Comparison of ENCODE assay signal across 31 mouse cellular contexts in genomic region chr13:85897656-85898055, GRCm38 (mm10).
DNase-seq lines count a peak whose midpoint lies in the region; ATAC-seq and TF ChIP-seq lines count a peak whose summit lies in the region.
"Had no signal": no experiment of that assay in that cellular context is flagged by ENCODE, and none has a peak within 500 bp of the region (broad histone marks: within the 10 kb centered on the region; RNA-seq: fewer than 3 reads in every experiment).

No protein-coding gene starts in this region.

- H3K4me2 ChIP-seq in lung, postnatal 0 days (replicated peaks; ENCODE audit: low read depth, low read length): no peak overlapping the region
- H3K4me2 ChIP-seq: embryonic facial prominence, embryonic 12.5 days; heart, embryonic 15.5 days; hindbrain, embryonic 12.5 days; intestine, embryonic 15.5 days; liver, embryonic 15.5 days; midbrain, embryonic 12.5 days; neural tube, embryonic 12.5 days had no signal

- intact Hi-C loops in heart, postnatal 14 days (cut with DNase I): no loop called here

- no peaks in the 10 kb centered on the region for H3K36me3 ChIP-seq in lung, postnatal 0 days (ENCODE audit: insufficient read depth, low read length)
- H3K36me3 ChIP-seq: embryonic facial prominence, embryonic 12.5 days; heart, embryonic 10.5 days; heart, embryonic 15.5 days; hindbrain, embryonic 12.5 days; intestine, embryonic 15.5 days; liver, embryonic 15.5 days; midbrain, embryonic 12.5 days; neural tube, embryonic 12.5 days had no signal

- no peaks in the 10 kb centered on the region for H3K9me3 ChIP-seq in lung, postnatal 0 days (ENCODE audit: low read length)
- H3K9me3 ChIP-seq: embryonic facial prominence, embryonic 12.5 days; heart, embryonic 10.5 days; heart, embryonic 15.5 days; hindbrain, embryonic 12.5 days; intestine, embryonic 15.5 days; liver, embryonic 15.5 days; megakaryocyte, embryonic 14.5 days; midbrain, embryonic 12.5 days; neural tube, embryonic 12.5 days had no signal

- peak; percentile 20 for DNase-seq in adrenal gland, adult 2 months
- DNase-seq in adrenal gland, adult 18-20 months (ENCODE audit: low spot score in 2 of 2): no peak
- peak; percentile 10 for DNase-seq in gastrocnemius, postnatal 10 days
- no peak for DNase-seq in gastrocnemius, postnatal 25 days
- DNase-seq in lung, postnatal 36 days: peak; percentile 30
- DNase-seq in lung, postnatal 0 days (ENCODE audit: low spot score): no peak
- DNase-seq in frontal cortex, postnatal 25 days (ENCODE audit: low spot score in 2 of 2): no peak
- DNase-seq in heart, postnatal 14 days: no peak
- DNase-seq: cerebellum, adult 8-10 months; cerebellum, postnatal 36 days; gastrocnemius, postnatal 14 days; heart, adult 11 months; heart, postnatal 36 days; kidney, adult 8-10 months; layer of hippocampus, postnatal 36 days; thymus, adult 2 months; thymus, postnatal 36 days had no signal

- H3K27me3 ChIP-seq in lung, postnatal 0 days (replicated peaks; ENCODE audit: insufficient read depth, low read length): no peaks in the 10 kb centered on the region
- H3K27me3 ChIP-seq: CH12.LX; embryonic facial prominence, embryonic 12.5 days; heart, embryonic 15.5 days; hindbrain, embryonic 12.5 days; intestine, embryonic 15.5 days; liver, embryonic 15.5 days; megakaryocyte, embryonic 14.5 days; midbrain, embryonic 12.5 days; neural tube, embryonic 12.5 days had no signal

- TF ChIP-seq EP300 in lung, postnatal 0 days (IDR thresholded peaks at IDR 0.05): no peak

- H3K4me3 ChIP-seq in lung, postnatal 0 days (ENCODE audit: low read depth, low read length): no peak overlapping the region
- H3K4me3 ChIP-seq: embryonic facial prominence, embryonic 12.5 days; heart, embryonic 10.5 days; heart, embryonic 15.5 days; hindbrain, embryonic 12.5 days; intestine, embryonic 15.5 days; liver, embryonic 15.5 days; megakaryocyte, embryonic 14.5 days; midbrain, embryonic 12.5 days; myocyte; neural tube, embryonic 12.5 days had no signal

- no peaks in the 10 kb centered on the region for H3K4me1 ChIP-seq in lung, postnatal 0 days (ENCODE audit: insufficient read depth, low read depth, low read length)
- H3K4me1 ChIP-seq: embryonic facial prominence, embryonic 12.5 days; heart, embryonic 10.5 days; heart, embryonic 15.5 days; hindbrain, embryonic 12.5 days; intestine, embryonic 15.5 days; liver, embryonic 15.5 days; megakaryocyte, embryonic 14.5 days; midbrain, embryonic 12.5 days; neural tube, embryonic 12.5 days had no signal

- no peak overlapping the region for H3K9ac ChIP-seq in lung, postnatal 0 days (replicated peaks; ENCODE audit: low read depth)
- H3K9ac ChIP-seq: embryonic facial prominence, embryonic 12.5 days; heart, embryonic 15.5 days; hindbrain, embryonic 12.5 days; intestine, embryonic 15.5 days; liver, embryonic 15.5 days; midbrain, embryonic 12.5 days; neural tube, embryonic 12.5 days had no signal

- no peak overlapping the region for H3K27ac ChIP-seq in lung, postnatal 0 days (ENCODE audit: low read length)
- H3K27ac ChIP-seq: embryonic facial prominence, embryonic 12.5 days; heart, embryonic 10.5 days; heart, embryonic 15.5 days; hindbrain, embryonic 12.5 days; hindbrain, postnatal 0 days; intestine, embryonic 15.5 days; kidney, postnatal 0 days; liver, embryonic 15.5 days; midbrain, embryonic 12.5 days; neural tube, embryonic 12.5 days had no signal

- TF ChIP-seq CTCF in lung, postnatal 0 days (IDR thresholded peaks at IDR 0.05): no peak

- WGBS in lung, postnatal 0 days: 48% methylated on average over 2 of the region's 2 CpGs

- ATAC-seq in lung, postnatal 0 days: no peak
- ATAC-seq: forebrain, embryonic 16.5 days; hindbrain, postnatal 0 days; intestine, embryonic 15.5 days had no signal

Comparison
In these comparisons a context has a peak if more than half of its experiments do, and no peak if none do; other contexts are left out.
1. DNase-seq: peak in adrenal gland, adult 2 months (single experiment), gastrocnemius, postnatal 10 days (single experiment) and lung, postnatal 36 days (single experiment); none in adrenal gland, adult 18-20 months (0 of 2), gastrocnemius, postnatal 25 days (single experiment), lung, postnatal 0 days (single experiment), frontal cortex, postnatal 25 days (0 of 2) and heart, postnatal 14 days (0 of 2).